Mouse (Mus musculus): ENCODE measurements around the gene Dnah11.

DNA sequence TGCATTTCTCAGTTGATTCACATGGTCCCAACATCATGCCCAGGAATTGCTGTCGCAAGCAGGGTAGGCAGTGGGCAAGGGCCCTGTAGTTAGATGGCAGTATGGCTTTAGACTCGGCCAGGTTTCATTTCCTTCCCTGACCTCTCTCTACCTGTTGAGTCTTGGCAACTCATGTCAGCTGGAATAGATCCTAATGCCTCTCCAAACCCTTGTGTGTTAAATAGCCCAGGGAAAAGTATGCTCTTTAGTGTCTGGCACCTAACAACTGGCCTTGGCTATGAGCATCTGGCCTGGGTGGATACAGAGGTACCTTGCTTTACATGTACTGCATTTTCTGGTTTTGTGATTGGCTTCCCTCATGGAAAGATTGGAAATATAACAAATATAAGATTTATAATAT lies 314.2 kb downstream of the Dnah11 start:
- no peak for TF ChIP-seq CTCF (conservative IDR thresholded peaks at IDR 0.05; ENCODE audit: low read length)
- TF ChIP-seq POU5F1 (IDR thresholded peaks at IDR 0.05; ENCODE audit: borderline replicate concordance, low read length) = no peak

Measured in E14TG2a.4 (cell line).